In the genomic region with DNA sequence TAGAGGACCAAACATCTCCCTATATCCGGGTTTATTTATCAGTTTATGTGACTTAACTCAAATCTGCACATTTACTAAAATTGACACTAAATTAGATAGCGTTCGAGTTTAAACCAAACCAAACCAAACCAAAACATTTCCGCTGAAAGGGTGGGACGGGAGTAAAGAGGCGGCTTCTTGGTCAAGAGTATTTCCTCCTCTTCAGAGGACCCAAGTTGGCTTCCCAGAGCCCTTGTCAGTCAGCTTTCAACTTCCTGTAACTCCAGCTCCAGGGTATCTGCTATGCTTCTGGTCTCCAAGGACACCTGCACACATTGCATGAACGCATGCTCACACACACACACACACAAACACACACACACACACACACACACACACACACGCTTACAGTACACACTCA, we compare ENCODE assay signal across 9 mouse cellular contexts.
DNase-seq lines count a peak whose midpoint lies in the region; ATAC-seq and TF ChIP-seq lines count a peak whose summit lies in the region.
"Had no signal": no experiment of that assay in that cellular context is flagged by ENCODE, and none has a peak within 500 bp of the region (broad histone marks: within the 10 kb centered on the region; RNA-seq: fewer than 3 reads in every experiment).

No protein-coding gene starts in this region.

- no peaks in the 10 kb centered on the region for H3K9me3 ChIP-seq in liver, embryonic 11.5 days (ENCODE audit: control insufficient read depth, low read length)
- no peaks in the 10 kb centered on the region for H3K9me3 ChIP-seq in liver, embryonic 12.5 days (replicated peaks)
- H3K9me3 ChIP-seq in kidney, postnatal 0 days (replicated peaks; ENCODE audit: low read length), result no peaks in the 10 kb centered on the region

- no peaks in the 10 kb centered on the region for H3K27me3 ChIP-seq in liver, embryonic 11.5 days (replicated peaks; ENCODE audit: control insufficient read depth, insufficient read depth, low read length)
- H3K27me3 ChIP-seq in liver, embryonic 12.5 days (replicated peaks), result no peaks in the 10 kb centered on the region
- H3K27me3 ChIP-seq in kidney, postnatal 0 days (ENCODE audit: insufficient read depth, low read length), result no peaks in the 10 kb centered on the region

- no peak overlapping the region for H3K27ac ChIP-seq in liver, embryonic 11.5 days (ENCODE audit: low read depth, low read length)
- H3K27ac ChIP-seq in liver, embryonic 12.5 days, result no peak overlapping the region
- peak overlapping the region; percentile 40; the same call in 1 of the 2 replicates for H3K27ac ChIP-seq in kidney, postnatal 0 days
- H3K27ac ChIP-seq: liver, embryonic 14.5 days had no signal

- H3K36me3 ChIP-seq in liver, embryonic 11.5 days (ENCODE audit: control insufficient read depth, insufficient read depth, low read length), result no peaks in the 10 kb centered on the region
- H3K36me3 ChIP-seq in liver, embryonic 12.5 days, result no peaks in the 10 kb centered on the region
- H3K36me3 ChIP-seq in kidney, postnatal 0 days (ENCODE audit: insufficient read depth, low read length), result no peaks in the 10 kb centered on the region

- H3K9ac ChIP-seq in liver, embryonic 11.5 days (ENCODE audit: low read depth, low read length), result no peak overlapping the region
- no peak overlapping the region for H3K9ac ChIP-seq in liver, embryonic 12.5 days
- H3K9ac ChIP-seq in kidney, postnatal 0 days (ENCODE audit: low read depth, low read length), result no peak overlapping the region
- H3K9ac ChIP-seq: liver, embryonic 14.5 days had no signal

- no peak for ATAC-seq in liver, embryonic 11.5 days (replicated peaks; ENCODE audit: low FRiP score)
- ATAC-seq in liver, embryonic 12.5 days, result no peak
- no peak for ATAC-seq in kidney, postnatal 0 days (replicated peaks; ENCODE audit: low FRiP score, low read depth)
- ATAC-seq in frontal cortex, adult (ENCODE audit: low TSS enrichment), result no peak

- no peak overlapping the region for H3K4me3 ChIP-seq in liver, embryonic 11.5 days (ENCODE audit: low read depth, low read length)
- H3K4me3 ChIP-seq in liver, embryonic 12.5 days, result no peak overlapping the region
- no peak overlapping the region for H3K4me3 ChIP-seq in kidney, postnatal 0 days (replicated peaks; ENCODE audit: low read depth, low read length)

- 48% methylated on average over 8 of the region's 8 CpGs for WGBS in liver, embryonic 11.5 days
- 33% methylated on average over 8 of the region's 8 CpGs for WGBS in liver, embryonic 12.5 days (ENCODE audit: insufficient replicate concordance)
- WGBS in kidney, postnatal 0 days, result 66% methylated on average over 8 of the region's 8 CpGs

- 0 out of 2 replicates have a peak, but pooled peaks cover 3% of the 10 kb centered on the region for H3K4me1 ChIP-seq in liver, embryonic 11.5 days (replicated peaks; ENCODE audit: control insufficient read depth, insufficient read depth, low read length)
- no peaks in the 10 kb centered on the region for H3K4me1 ChIP-seq in liver, embryonic 12.5 days
- 0 out of 2 replicates have a peak, but pooled peaks cover 4% of the 10 kb centered on the region for H3K4me1 ChIP-seq in kidney, postnatal 0 days (replicated peaks; ENCODE audit: insufficient read depth, low read length)

- H3K4me2 ChIP-seq in liver, embryonic 11.5 days, result peak overlapping the region; percentile 22; the same call in 1 of the 2 replicates
- no peak overlapping the region for H3K4me2 ChIP-seq in liver, embryonic 12.5 days
- H3K4me2 ChIP-seq in kidney, postnatal 0 days (ENCODE audit: low read length), result no peak overlapping the region

- peak; percentile 35 to 67 for DNase-seq in heart, adult 18-20 months
- DNase-seq in heart, postnatal 4 days, result no peak
- no peak for DNase-seq in liver, embryonic 11.5 days (ENCODE audit: low spot score)
- DNase-seq in kidney, postnatal 0 days (ENCODE audit: low spot score), result no peak
- peak; percentile 61 for DNase-seq in naive thymus-derived CD4-positive, alpha-beta T cell, adult 2 months (ENCODE audit: low read depth)
- DNase-seq in retina, postnatal 1 day, result no peak

- TF ChIP-seq CTCF in kidney, postnatal 0 days (IDR thresholded peaks at IDR 0.05; ENCODE audit: low read depth), result no peak

Comparison
In these comparisons a context has a peak if more than half of its experiments do, and no peak if none do; other contexts are left out.
1. DNase-seq: peak in heart, adult 18-20 months (2 of 2) and naive thymus-derived CD4-positive, alpha-beta T cell, adult 2 months (single experiment); none in heart, postnatal 4 days (single experiment), liver, embryonic 11.5 days (single experiment), kidney, postnatal 0 days (single experiment) and retina, postnatal 1 day (single experiment).